Mouse (Mus musculus): ENCODE measurements around the gene Dbndd1. TPM values are rescaled to one million over a fixed set of nuclear protein-coding genes. Genes with fewer than 3 reads are reported as not detected.
"Not testable (repeated sequence)": the region's sequence is repeated elsewhere in the genome, so short reads cannot be mapped to it uniquely, and the experiment has no call there.

The Dbndd1 gene
- polyA plus RNA-seq, 1 experiment from 2014 or later = 2.4 TPM

DNA sequence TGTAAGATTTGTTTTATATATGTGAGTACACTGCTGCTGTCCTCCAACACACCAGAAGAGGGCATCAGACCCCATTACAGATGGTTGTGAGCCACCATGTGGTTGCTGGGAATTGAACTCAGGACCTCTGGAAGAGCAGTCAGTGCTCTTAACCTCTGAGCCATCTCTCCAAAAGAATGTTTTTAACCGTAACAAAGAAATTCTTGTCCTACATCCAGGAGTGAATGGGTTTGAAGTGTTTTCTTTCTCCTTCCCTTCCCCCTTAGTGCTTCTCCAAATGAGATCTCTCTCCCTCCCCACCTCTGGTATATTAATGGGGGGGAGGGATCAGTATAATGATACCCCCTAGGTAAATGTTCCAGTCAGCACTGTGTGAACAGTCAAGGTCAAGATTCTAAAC lies 4.8 kb upstream of the Dbndd1 start:
- 93% methylated on average over 1 of the region's 1 CpGs for WGBS
- not testable (repeated sequence) for DNase-seq (ENCODE audit: low spot score); H3K9ac ChIP-seq (ENCODE audit: low read depth, low read length); H3K27ac ChIP-seq; H3K4me3 ChIP-seq (replicated peaks; ENCODE audit: low read depth, low read length); H3K4me2 ChIP-seq (ENCODE audit: low read length); H3K4me1 ChIP-seq (replicated peaks; ENCODE audit: insufficient read depth, low read length); H3K9me3 ChIP-seq (replicated peaks; ENCODE audit: low read length); ATAC-seq (replicated peaks; ENCODE audit: low FRiP score, low read depth); H3K27me3 ChIP-seq (ENCODE audit: insufficient read depth, low read length)
- peaks cover 36% of the 10 kb centered on the region for H3K36me3 ChIP-seq (ENCODE audit: insufficient read depth, low read length)
- TF ChIP-seq CTCF (IDR thresholded peaks at IDR 0.05; ENCODE audit: low read depth) = peak; percentile 17; the same call in 1 of the 2 replicates

- Histone ChIP-seq H3K4me1 (replicated peaks; ENCODE audit: insufficient read depth, low read length) (peaks cover 5% of the 10 kb centered on the region; the same call in 1 of the 2 replicates), H3K36me3 (ENCODE audit: insufficient read depth, low read length) (peaks cover 26% of the 10 kb centered on the region), H3K27ac (no peak within 1 kb of the TSS), H3K27me3 (ENCODE audit: insufficient read depth, low read length) (peaks cover 10% of the 10 kb centered on the region; the same call in 1 of the 2 replicates), H3K9me3 (replicated peaks; ENCODE audit: low read length) (no peaks in the 10 kb centered on the region), H3K4me2 (ENCODE audit: low read length) (peak within 1 kb of the TSS; percentile 84), H3K4me3 (replicated peaks; ENCODE audit: low read depth, low read length) (peak within 1 kb of the TSS; percentile 71), H3K9ac (ENCODE audit: low read depth, low read length) (peak within 1 kb of the TSS; percentile 77)
- TF ChIP-seq CTCF (IDR thresholded peaks at IDR 0.05; ENCODE audit: low read depth) = peak; percentile 15; the same call in 1 of the 2 replicates
- DNase-seq (ENCODE audit: low spot score) (peak; percentile 99), ATAC-seq (replicated peaks; ENCODE audit: low FRiP score, low read depth) (peak; percentile 94)
- under 1% methylated on average over 20 of the region's 20 CpGs for WGBS
These were observed 3.4 kb upstream of the Dbndd1 start, which contains the start of gene Gas8 for GRCm38 (mm10) chr8:123518667-123519066. Gas8 (plus strand) TSS chr8:123518834.

GRCm38 (mm10) chr8:123518172-123518571 lies 2.9 kb upstream of the Dbndd1 start:
- Histone ChIP-seq H3K36me3 (ENCODE audit: insufficient read depth, low read length) (peaks cover 21% of the 10 kb centered on the region), H3K27ac (no peak overlapping the region), H3K4me2 (ENCODE audit: low read length) (peak overlapping the region; percentile 52), H3K4me1 (replicated peaks; ENCODE audit: insufficient read depth, low read length) (peaks cover 5% of the 10 kb centered on the region; the same call in 1 of the 2 replicates), H3K4me3 (replicated peaks; ENCODE audit: low read depth, low read length) (no peak overlapping the region), H3K9me3 (replicated peaks; ENCODE audit: low read length) (no peaks in the 10 kb centered on the region), H3K27me3 (ENCODE audit: insufficient read depth, low read length) (peaks cover 14% of the 10 kb centered on the region; the same call in 1 of the 2 replicates), H3K9ac (ENCODE audit: low read depth, low read length) (no peak overlapping the region)
- TF ChIP-seq CTCF (IDR thresholded peaks at IDR 0.05; ENCODE audit: low read depth) = no peak
- ATAC-seq (replicated peaks; ENCODE audit: low FRiP score, low read depth) = peak; percentile 8; the same call in 1 of the 2 replicates
- DNase-seq (ENCODE audit: low spot score) = no peak
- 34% methylated on average over 10 of the region's 10 CpGs for WGBS

DNA sequence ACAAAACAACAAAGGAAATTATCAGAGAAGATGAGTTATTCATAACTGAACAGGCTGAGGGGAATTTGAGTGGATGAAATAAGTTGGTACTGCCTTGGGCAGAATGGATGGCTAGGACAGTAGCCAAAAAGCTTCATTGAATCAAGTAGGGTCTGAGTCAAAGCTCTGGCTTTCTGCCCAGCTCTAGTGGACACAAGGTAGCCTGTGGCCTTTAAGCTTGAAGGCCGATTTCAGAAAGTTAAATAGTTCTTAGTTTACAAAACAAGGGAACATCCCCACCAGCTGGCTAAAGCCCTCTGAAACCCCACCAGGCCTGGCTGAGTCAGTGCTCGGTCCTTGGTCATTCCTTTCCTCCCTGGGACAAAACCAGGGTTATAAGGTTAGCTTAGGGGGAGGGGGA lies 1.3 kb upstream of the Dbndd1 start:
- ATAC-seq (replicated peaks; ENCODE audit: low FRiP score, low read depth) (no peak), DNase-seq (ENCODE audit: low spot score) (no peak)
- Histone ChIP-seq H3K36me3 (ENCODE audit: insufficient read depth, low read length) (peaks cover 9% of the 10 kb centered on the region), H3K9ac (ENCODE audit: low read depth, low read length) (no peak overlapping the region), H3K4me2 (ENCODE audit: low read length) (no peak overlapping the region), H3K27me3 (ENCODE audit: insufficient read depth, low read length) (peaks cover 14% of the 10 kb centered on the region; the same call in 1 of the 2 replicates), H3K4me1 (replicated peaks; ENCODE audit: insufficient read depth, low read length) (peaks cover 5% of the 10 kb centered on the region; the same call in 1 of the 2 replicates), H3K4me3 (replicated peaks; ENCODE audit: low read depth, low read length) (no peak overlapping the region), H3K9me3 (replicated peaks; ENCODE audit: low read length) (no peaks in the 10 kb centered on the region), H3K27ac (no peak overlapping the region)
- WGBS = 21% methylated on average over 2 of the region's 2 CpGs
- TF ChIP-seq CTCF (IDR thresholded peaks at IDR 0.05; ENCODE audit: low read depth) = no peak

GRCm38 (mm10) chr8:123515540-123515897 lies 256 bp upstream of the Dbndd1 start:
- Histone ChIP-seq H3K9ac (ENCODE audit: low read depth, low read length) (no peak overlapping the region), H3K4me1 (replicated peaks; ENCODE audit: insufficient read depth, low read length) (peaks cover 5% of the 10 kb centered on the region; the same call in 1 of the 2 replicates), H3K27ac (no peak overlapping the region), H3K4me3 (replicated peaks; ENCODE audit: low read depth, low read length) (peak overlapping the region; percentile 60; the same call in 1 of the 2 replicates), H3K36me3 (ENCODE audit: insufficient read depth, low read length) (peaks cover 2% of the 10 kb centered on the region; the same call in 1 of the 2 replicates), H3K4me2 (ENCODE audit: low read length) (peak overlapping the region; percentile 98), H3K27me3 (ENCODE audit: insufficient read depth, low read length) (peaks cover 14% of the 10 kb centered on the region; the same call in 1 of the 2 replicates), H3K9me3 (replicated peaks; ENCODE audit: low read length) (no peaks in the 10 kb centered on the region)
- DNase-seq (ENCODE audit: low spot score) (no peak), ATAC-seq (replicated peaks; ENCODE audit: low FRiP score, low read depth) (no peak)
- no peak for TF ChIP-seq CTCF (IDR thresholded peaks at IDR 0.05; ENCODE audit: low read depth)
- 2% methylated on average over 11 of the region's 11 CpGs for WGBS

- Histone ChIP-seq H3K9ac (ENCODE audit: low read depth, low read length) (peak overlapping the region; percentile 60), H3K27ac (no peak overlapping the region), H3K4me2 (ENCODE audit: low read length) (peak overlapping the region; percentile 98), H3K9me3 (replicated peaks; ENCODE audit: low read length) (no peaks in the 10 kb centered on the region), H3K4me3 (replicated peaks; ENCODE audit: low read depth, low read length) (peak overlapping the region; percentile 60), H3K4me1 (replicated peaks; ENCODE audit: insufficient read depth, low read length) (peaks cover 5% of the 10 kb centered on the region; the same call in 1 of the 2 replicates), H3K27me3 (ENCODE audit: insufficient read depth, low read length) (peaks cover 14% of the 10 kb centered on the region; the same call in 1 of the 2 replicates), H3K36me3 (ENCODE audit: insufficient read depth, low read length) (peaks cover 4% of the 10 kb centered on the region; the same call in 1 of the 2 replicates)
- TF ChIP-seq CTCF (IDR thresholded peaks at IDR 0.05; ENCODE audit: low read depth) = no peak
- ATAC-seq (replicated peaks; ENCODE audit: low FRiP score, low read depth) = no peak
- 3% methylated on average over 9 of the region's 9 CpGs for WGBS
- DNase-seq (ENCODE audit: low spot score) = peak; percentile 24
These were observed 1.1 kb downstream of the Dbndd1 start for GRCm38 (mm10) chr8:123514136-123514535.
